Mouse (Mus musculus) erythroblast, embryonic 14.5 days (primary cell): ENCODE measurements around the gene Rora.

ENCODE experiments used
- GATA1 ChIP-seq: IDR thresholded peaks from 2 replicates; pipeline ENCODE4 v1.6.1; 2012; ENCODE audit warnings: low read length, inconsistent platforms, mixed read lengths
- TAL1 ChIP-seq: IDR thresholded peaks from 3 replicates; pipeline ENCODE4 v1.6.1; 2012; ENCODE audit warnings: low read length, inconsistent platforms, mixed read lengths

DNA sequence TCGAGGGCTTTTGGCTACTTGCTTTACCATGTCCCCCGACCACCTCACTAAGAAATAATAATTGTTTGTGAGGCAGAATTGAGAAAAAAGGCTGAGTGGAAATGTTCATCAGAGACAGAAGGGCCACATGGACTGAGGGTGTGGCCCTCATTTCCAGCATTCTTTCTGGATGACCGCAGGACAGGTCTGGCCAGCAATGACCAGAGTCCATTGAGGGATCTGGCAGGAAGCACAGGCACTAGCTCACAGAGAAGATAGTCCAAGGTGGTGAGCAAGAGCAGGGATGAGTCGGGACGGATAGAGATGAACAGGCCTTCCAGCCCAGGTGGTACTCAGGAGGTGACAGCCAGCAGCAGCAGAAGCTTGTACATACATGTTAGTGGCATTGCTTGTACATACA lies 501.1 kb downstream of the Rora start:
- no peak for TF ChIP-seq TAL1
- TF ChIP-seq GATA1, result no peak
